Mouse (Mus musculus) gastrocnemius, postnatal 10 days (tissue): ENCODE data around the gene Orai1. TPM values are rescaled to one million over a fixed set of nuclear protein-coding genes. Genes with fewer than 3 reads are reported as not detected.

Source experiments
- DNase-seq: peaks from one replicate; pipeline ENCODE4 v3.0.0; 2021; ENCODE audit warnings: mixed read lengths
- total RNA-seq, 2 experiments: library from RNA; stranded (reverse); gene quantifications; 2 replicates each; pipeline ENCODE4 v1.2.3; 2021

The Orai1 gene
- total RNA-seq, 2 experiments from 2014 or later = 43.8 to 45.4 TPM

DNA sequence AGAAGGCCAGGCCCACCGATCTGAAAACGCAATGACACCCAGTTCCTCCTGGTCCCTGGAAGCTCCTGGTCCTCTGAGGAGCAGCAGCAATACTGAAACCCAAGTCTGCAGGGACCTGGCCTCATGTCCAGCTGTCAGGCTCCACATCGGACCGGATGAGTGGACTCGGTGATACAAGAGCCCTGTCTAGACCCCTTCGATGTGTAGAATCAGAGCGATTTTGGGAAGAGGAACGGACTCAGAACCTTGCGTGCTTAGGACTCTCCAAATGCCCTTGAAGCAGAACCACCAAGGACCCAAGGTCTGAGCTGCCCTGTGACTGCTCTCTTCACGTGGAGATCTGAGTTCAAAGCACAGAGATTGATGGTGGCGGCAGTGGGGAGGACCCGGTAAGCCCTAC, 53.2 kb downstream of the Orai1 start, which contains the start of gene Tmem120b:
TSS of gene Tmem120b (plus strand) at position 301 of the 400 bp plus-strand sequence.
- DNase-seq = no peak

DNA sequence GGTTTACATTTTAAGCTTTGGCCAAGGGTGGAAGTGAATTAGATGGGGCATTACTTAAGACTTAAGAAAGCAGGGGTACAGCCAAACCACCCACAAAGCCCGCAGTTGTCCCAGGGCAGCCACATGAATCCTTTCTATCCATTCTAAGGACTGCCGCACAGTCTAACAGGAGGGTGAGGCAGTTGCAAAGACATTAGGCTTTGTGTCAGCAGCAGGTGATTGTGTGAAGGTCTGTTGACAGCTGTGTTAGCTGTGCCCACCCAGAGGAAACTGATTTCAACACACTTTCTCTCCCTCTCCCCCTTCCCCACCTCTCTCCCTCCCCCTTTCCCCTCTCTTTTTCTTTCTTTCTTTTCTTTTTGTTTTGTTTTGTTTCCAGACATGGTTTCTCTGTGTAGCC, 53.8 kb downstream of the Orai1 start:
- DNase-seq = no peak

DNA sequence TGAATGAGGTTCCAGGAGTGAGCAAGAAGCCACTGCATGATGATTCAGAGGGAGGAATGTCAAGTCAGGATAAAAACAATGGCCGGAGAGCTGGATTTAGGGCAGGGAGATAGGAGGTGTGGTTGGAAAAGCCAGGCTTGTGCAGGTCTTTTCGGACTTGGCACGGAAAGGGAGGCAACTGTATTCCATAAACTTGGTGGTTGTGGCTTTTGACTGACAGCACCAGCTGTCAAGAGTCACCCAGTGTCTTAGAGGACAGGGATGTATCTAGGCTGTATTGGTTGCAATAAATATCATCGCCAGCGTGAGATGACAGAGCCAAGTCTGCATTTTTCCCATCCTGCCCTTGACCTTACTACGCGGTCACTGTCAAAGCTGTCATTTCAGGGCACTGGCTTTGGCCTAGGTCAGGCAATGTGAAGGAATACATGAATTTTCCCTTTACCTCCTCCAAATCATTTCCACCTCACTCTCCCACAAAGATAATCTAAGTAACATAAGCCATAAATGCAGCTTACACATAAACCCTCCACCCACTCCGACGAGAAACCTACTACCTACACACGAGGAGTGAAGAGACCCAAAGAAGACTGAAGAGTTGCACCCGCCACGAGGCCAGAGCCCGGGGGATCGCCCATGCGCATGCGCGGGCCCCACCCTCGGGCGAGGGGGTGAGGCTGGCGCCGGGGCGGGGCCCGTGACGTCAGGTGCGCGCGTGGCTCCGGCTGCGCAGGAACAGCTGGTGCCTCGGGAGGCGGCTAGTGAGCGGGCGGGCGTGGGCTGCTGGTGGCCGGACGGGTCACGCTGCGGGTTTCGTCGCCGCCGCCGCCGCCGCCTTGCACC, 60.9 kb downstream of the Orai1 start:
- DNase-seq = peak; percentile 98

DNA sequence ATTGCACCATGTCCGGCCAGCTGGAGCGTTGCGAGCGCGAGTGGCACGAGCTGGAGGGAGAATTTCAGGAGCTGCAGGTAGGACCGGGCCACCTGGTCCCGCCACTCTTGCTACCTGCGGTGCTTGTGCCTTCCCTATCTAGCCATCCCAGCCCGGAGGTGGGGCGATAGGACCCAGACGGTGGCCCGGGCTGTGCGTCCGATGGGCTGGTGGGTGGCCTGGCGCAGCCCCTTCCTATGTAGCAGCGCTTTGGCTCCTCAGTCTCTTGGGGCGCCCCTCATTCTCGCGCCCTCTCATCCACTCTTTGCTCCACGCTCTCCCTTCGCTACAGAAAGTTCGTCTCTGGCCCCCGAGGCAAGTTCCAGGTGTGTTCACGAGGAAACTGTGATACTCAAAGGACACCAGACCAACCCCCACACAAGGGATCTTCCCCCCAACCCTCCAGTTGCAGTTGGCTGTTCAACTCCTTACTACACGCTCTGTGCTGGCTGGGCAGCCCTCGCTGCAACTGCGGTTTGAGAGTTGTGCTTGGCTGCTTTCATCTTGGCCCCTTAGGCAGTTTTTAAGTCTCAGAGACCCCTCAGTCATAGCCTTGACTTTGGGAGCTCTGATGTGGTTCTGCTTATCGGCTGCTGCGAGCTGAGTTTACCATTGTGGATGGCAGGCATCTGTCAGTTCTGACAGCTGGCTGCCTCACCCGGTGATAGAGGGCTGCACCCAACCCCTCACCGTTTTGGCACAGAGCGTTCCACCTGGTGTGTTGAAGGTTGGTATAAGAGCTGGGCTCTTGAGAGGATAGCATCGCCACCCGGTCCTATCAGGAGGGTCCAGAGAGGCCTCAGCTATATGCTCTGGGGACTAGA, 61.8 kb downstream of the Orai1 start:
- peak; percentile 17 for DNase-seq

DNA sequence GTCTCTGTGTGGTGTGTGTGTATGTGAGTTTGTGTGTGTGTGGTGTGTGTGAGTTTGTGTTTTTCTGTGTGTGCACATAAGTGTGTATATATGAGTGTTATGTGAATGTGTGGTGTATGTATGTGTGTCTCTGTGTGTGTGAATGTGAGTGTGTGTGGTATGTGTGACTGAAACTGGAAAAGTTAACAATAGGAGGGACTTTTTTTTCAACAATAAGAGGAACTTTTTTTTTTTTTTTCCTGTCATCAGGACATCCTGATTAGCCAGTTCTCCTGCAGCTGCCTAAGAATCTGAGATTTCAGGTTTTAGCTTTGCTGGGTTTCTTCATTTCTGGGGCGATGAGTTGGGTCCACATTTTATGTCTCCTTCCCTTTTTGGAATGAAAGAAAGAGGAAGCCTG, 64.7 kb downstream of the Orai1 start:
- DNase-seq = no peak

DNA sequence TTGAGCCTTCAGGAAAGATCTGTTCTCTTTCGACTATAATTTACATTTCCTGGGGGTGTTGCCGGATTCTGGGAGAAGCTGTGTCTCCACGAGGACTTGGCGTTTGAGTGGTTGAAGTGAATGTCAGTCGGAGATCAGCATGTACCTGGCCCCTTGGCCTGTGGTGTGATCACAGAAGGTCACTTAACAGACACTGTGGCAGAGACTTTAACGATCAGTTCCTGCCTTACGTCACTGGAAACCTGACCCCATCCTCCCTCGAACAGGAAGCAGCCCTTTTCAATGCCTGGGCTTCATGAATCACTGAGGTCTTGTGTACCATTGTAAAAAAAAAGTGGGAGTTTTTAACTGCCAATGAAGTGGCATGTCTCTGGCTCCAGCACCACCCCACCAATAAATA, 65.2 kb downstream of the Orai1 start:
- DNase-seq = no peak

Other genes starting within 250 kb of the Orai1 start
- 10 to 100 TPM in 1 of 2 experiments, 1 to 10 TPM in 1; 9.7 to 15.6 TPM for gene Camkk2, start 235.7 kb upstream of the Orai1 start, total RNA-seq
- gene Anapc5, start 193.7 kb upstream of the Orai1 start, total RNA-seq = 100 to 1,000 TPM; 160 to 179 TPM
- gene Rnf34, start 165.0 kb upstream of the Orai1 start, total RNA-seq = 10 to 100 TPM; 12.7 to 15.9 TPM
- gene Kdm2b, start 25.3 kb upstream of the Orai1 start, total RNA-seq = 10 to 100 TPM; 18.4 to 23.8 TPM
- not detected for gene Morn3, start 31.9 kb downstream of the Orai1 start, total RNA-seq
- gene Tmem120b, start 53.3 kb downstream of the Orai1 start, total RNA-seq = 10 to 100 TPM; 16.3 to 16.9 TPM
- 1 to 10 TPM in 1 of 2 experiments, under 1 TPM in 1; 0.68 to 1.4 TPM for gene Rhof, start 117.6 kb downstream of the Orai1 start, total RNA-seq
- gene Setd1b, start 127.1 kb downstream of the Orai1 start, total RNA-seq = 10 to 100 TPM; 11.0 to 17.1 TPM
- 10 to 100 TPM; 19.6 to 20.0 TPM for gene Psmd9, start 154.3 kb downstream of the Orai1 start, total RNA-seq
- gene Hpd, start 167.7 kb downstream of the Orai1 start, total RNA-seq = under 1 TPM in 1 of 2 experiments, not detected in 1; 0.61 TPM
- 1 to 10 TPM; 2.3 to 2.5 TPM for gene Wdr66, start 237.0 kb downstream of the Orai1 start, total RNA-seq